Mouse (Mus musculus) frontal cortex, adult (tissue): ENCODE measurements at regions not wholly inside any gene's neighbourhood (a gene's known extent, or its start where the extent isn't known, plus 50 kb on each side); places are given as distances from the start of the nearest gene placed in this dataset.

ENCODE experiments used
- ATAC-seq: cut with Nextera tagmentation; 2 replicates; pipeline ENCODE4 v1.9.2; 2017; ENCODE audit warnings: mild to moderate bottlenecking, moderate library complexity, mixed read lengths; ENCODE audit not compliant: low TSS enrichment

DNA sequence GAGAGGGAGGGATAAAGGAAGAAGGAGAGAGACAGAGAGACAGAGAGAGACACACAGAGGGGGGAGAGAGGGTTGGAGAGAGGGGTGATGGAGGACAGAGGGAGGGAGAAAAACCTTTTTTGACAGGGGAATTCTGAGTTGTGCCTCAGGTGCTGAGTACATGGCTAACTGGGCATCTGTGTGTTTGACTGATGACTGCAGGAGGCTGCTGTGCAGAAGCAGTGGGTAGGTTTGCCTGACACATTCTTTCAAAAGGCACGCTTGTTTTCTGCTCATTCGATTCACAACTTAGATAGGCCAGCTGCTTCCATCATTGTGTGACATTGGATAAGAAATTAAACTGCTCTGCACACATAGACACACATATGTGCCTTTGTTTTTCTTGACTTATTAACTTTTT, 150.7 kb upstream of the Rgmb start:
- ATAC-seq, result no peak

DNA sequence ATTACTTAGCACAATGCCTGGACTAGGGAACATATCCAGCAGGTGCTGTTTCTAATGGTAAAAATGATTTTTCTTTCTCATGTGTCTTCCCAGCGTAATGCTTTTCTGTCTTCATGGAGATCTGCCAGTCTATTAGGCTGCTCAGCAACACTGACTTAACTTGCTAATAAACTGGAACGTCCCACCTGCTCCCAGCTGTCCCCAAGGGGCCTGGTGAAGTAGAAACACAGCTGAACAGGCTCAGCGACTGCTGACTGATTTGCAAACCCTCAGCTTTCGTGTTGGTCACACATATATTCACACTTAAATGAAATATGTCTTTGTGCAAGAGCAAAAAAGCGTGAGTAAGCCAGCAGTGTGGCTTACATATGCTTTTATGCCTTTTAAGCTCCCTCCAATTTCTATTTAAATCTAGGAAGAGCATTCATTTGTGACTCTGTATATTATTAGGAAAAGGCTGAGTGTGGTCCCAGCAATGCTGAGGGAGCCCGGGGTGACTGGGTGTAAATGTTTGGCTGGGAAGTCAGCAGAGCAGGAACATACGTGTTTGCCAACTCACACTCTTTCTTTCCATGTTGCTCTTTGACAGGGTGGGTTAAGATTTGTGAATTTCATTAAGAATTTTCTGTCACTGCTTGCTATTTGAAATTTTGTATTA, 146.7 kb upstream of the Rgmb start:
- no peak for ATAC-seq

DNA sequence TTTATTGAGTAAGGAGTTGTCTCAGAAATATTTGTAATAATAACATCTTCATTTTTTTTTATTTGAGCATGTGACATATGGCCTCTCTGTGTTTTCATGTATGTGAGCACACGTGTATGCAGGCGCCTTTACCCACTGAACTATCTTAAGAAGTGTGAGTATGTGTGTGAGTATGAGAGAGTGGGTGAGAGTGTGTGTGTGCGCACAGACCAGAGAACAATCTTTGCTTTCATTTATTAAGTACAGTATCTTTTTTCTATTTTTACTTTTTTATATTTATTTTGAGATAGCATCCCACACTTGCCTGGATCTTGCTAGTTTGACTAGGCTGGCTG, 140.5 kb upstream of the Rgmb start:
- ATAC-seq, result no peak

DNA sequence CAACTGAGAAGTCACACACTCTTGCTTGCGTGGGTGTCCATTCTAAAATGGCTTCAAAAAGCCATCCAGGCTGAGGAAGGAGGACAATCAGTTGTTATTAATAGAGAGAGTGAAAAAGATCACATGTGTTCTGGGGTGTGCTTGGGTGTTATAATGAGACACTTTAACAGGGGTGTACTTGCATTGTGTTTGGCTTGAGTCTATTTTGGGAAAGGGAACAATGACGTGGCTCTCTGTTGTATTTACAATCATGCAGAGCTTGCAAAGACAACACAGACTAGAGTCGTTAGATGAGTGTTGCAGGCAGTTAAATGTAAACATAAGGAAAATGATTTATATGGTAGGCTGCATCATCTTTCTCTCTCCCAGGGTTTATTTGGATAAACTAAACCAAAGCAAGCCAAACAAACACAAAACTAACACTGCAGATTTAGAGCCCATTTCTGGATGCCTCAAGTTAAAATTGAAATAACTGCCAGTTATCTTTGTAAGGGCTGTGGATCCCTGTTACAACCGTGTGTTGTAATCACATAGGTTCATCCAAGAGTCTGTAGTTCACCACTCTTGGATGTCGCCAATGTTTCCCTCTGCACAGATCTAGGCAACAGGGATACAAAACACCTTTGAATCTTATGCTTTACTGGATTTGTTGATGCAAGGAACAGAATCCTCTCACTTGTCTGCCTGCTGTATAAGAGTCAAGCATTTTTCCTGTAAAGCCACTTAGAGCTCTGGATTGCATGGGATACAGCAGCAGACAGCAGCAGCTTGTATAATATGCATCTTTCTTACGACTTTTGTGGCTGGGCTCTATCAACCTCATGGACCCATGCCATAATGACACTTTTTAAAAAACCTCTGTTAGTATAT, 139.9 kb upstream of the Rgmb start:
- no peak for ATAC-seq

DNA sequence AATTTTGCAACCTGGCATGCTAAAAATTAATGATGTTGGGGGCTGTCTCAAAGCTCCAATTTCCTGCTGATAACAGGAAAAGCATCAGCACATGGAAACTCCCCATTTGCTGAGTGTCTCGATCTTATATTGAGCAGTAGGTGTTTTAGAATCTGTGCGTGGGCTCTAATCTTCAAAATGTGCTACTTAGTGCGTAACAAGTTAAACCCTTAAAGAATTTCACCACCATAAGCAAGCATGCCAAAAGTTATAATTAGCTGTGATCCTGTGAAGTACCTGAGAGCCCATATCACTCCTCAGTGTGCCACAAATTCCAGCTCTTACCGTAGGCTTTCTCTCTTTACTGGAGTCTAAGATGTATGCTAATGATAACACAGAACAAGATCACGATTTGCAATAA, 137.5 kb upstream of the Rgmb start:
- no peak for ATAC-seq

DNA sequence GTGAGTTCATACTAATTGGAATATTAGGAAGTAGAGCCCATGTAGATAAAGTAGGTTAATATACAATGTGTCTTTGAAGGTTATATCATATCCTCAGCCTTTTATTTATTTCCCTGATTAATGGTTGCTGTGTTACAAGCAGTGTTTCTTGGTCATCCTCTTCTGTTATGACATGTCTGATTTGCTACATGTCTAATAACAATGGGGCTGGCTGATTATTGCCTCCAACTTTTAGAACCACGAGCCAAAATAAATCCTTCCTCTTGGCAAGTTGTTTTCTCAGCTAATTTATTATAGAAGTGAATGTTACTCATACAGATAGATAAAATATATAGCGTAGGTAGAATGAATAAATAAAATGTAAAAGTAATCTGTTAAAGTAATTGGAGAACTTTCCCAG, 124.8 kb upstream of the Rgmb start:
- no peak for ATAC-seq

DNA sequence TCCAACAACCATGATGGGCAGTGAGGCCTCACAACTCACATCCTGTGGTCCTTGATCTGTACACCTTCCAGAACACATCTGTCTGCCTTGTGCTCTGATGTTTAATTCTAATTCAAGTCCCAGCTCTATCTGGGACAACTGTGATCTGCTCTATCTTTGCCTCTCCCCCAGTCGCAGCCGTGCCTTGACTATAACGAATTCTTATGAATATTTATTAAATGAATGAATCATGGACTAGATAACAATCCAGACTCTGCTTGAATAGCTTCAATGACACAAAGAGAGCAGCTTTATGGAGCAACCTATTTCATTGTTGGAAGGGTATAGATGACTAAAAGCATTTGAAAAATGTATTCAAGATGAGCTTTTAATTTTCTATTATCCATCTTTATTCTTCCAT, 120.8 kb upstream of the Rgmb start:
- peak; percentile 67; the same call in 1 of the 2 replicates for ATAC-seq

DNA sequence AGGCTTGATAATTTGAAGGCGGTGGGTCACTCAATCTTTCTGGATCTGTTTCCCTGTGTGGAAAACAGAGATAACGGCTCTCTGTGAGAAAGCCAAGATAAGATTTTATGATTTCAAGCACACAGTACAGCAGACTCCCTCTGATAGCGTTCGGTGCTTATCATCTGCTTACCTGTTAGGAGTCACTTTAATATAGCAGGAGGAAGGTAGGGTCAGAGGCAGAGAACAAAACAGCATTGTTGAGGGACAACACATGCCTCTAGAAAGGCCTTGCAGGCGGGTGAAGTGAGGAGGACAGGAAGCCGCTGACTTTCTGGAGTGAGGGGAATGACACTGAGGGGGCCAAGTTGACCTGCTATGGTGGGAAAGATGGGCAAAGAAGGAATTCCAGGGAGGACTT, 118.9 kb upstream of the Rgmb start:
- ATAC-seq, result no peak

DNA sequence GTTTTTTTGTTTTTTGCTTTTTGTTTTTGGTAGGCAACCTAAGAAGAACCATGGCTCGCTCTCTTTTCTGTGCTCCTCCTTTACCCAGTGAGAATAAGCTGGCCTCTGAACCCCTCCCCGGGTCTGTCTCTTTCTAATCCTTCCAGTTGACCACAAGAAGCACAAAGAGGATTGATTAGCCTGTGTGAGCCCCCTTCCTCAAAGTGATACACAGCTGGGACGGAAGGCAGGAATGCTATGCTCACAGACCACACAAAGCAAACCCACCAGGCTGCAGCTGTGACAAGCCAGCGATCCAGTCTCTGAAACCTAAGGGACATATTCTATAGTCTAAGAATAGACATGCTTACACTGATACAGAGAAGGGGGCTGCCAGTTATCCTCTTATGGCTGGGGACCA, 111.5 kb upstream of the Rgmb start:
- no peak for ATAC-seq

DNA sequence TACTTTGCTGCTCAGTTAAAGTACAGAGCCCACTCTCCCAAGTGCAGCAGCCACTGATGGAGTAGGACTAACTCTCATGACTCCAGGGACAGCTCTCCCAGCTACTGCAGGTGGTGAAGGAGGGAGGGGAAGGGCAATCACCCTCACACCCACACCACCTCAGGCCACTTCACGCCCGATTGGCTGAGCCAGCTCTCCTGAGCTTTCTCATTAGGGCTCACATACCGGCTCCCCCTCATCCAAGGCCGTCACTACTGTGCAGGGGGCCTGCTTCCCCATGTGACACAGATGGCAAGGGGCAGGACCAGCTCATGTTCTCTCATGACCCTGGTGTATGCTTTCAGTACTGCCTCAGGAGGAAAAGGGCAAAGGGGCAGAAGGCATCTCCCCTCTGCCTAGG, 87.8 kb upstream of the Rgmb start:
- no peak for ATAC-seq

DNA sequence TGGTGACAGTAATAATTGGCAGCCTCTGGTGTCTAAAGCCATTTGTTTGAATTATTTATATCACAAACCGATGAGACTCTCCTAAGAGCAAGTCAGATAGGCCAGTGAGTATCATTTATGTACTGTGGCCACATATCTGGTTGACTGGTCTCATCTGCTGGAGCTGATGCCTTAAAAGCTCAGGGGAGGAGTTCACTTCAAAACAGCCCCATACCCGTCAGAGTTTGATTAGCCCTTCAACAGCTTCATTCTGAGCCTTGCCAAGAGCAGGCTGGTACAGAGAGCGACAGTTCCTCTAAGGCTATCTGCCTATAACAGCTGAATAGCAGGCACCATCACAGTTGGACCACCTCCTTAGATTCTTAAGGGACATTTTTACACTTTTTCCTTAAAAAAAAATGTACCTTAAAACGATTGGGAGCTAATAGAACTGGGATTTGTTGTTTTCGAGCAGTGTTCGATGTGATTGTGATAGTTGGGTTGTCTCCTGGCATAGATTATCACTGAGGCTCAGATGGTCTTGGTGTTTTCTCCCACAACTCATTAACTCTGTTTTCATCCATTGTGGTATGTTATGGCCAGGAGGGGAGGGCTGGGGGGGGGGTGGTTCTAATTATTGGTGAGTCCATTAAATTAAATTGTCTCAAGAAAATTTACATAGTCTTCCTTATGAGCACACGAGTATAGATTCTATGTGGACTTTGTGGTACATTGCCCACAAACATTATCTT, 68.0 kb upstream of the Rgmb start:
- no peak for ATAC-seq

DNA sequence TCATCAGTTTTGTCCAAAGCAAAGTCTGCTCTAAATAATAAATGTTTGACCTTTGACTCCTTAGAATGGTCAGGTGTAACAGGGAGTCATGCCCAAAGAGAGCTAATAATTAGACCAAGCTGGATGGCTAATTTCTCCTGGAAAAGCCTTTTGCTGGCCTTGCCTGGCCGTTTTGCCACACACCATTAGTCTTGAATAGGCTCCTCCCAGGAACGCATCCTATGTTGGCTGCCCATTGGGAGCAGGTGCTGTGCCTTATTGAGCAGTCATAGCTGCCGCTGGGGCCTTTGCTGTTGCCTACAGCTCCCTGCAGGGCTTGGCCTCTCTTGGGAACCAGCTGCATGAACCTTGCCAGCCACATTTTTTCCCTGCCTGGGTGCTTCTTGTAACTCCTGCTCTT, 65.1 kb upstream of the Rgmb start:
- no peak for ATAC-seq

DNA sequence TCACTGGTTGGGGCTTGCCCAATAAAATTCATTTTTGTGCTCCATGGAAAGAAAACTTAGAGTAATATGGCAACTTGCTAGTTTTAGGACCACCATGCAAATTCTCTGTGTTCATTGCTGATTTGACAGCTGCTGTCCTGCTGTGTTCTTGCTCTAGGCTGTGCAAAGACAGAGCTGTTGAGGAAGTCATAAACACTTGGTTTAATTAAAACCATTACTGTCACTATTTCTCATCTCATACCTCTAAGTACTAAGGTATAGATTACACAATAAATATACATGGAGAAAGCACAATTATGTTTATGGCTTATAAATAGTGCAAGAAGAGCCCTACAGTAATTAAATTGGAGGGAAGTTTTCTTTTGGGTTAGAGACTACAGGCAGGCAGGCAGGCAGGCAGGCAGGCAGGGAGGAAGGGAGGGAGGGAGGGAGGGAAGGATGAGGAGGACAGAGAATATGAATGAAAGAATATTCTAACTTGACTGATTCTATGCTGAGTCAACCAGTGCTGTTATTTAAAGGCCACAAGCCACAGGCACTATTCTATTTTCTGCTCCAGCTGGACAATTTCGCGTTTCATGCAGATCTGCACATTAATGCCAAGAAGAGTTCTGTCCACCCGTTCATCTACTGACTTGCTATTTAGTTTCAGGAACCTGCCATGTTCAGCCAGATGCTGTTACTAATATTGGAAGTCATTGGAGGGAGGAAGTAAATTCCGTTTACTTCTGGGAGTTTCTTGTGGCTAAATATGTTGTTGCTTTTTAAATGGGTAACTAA, 61.2 kb upstream of the Rgmb start:
- 0 out of 2 replicates have a peak, but pooled peaks have one; percentile 23 for ATAC-seq

DNA sequence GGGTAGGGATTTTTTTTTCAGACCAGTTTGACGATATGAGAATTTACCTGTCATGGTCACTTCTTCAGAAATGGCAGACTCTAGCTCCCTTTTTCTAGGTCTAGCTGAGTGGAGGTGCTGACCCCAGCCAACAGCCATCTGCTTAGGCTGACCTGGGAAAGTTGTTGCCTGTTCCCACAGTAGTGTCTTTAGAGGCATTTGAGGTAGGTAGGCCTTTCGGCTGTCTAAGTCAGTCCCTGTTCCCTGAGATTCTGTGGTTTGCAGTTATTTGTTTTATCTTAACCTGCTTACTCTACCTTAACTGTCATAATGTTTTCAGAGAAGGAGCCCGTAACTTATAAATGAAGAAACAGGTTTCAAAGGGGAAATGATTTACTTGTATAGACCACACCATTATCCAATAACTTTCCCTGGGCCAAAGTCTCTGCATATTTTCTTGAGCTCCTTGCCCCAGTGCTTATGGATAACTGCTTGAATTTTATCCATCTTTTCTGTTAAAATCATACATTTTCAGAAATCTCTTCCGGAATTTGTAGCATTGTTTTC, 59.8 kb upstream of the Rgmb start:
- no peak for ATAC-seq

DNA sequence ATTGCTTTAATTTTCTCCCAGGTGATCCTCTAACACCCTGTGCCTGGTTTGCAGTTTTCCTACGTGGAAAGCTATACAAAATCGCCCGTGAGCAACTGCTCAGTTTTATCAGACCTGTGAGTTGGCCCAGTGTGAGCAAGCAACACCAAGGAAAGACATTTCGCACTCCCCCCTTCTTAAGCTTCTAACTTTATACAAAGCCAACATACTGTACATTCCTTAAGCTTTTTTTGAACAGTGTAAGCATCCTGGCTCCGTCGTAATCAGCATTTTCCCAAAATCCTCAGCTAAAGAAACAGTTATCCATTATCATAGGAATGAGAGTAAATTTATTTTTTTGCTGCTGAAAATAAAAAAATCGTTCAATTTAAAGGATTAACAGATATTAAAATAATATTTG, 52.0 kb upstream of the Rgmb start:
- ATAC-seq, result no peak

DNA sequence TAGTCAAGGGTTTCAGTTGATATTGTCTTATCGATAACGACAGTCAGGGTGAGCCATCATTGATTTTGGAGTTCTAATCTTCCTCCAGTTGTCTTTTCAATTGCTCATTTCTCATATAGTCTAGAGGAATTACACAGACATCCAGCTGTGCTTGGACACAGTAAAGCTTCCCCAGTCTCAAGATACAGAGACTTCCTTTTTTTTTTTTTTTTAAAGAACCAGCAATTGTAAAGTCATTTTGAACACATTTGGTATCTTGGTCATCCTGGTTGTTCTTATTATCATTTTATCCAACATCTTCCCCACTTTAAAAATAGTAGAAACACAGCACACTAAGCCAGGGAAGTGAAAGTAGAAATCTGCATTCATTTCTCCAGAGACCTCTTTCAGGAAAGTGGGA, 51.4 kb upstream of the Rgmb start:
- no peak for ATAC-seq
